Mouse (Mus musculus) stomach, embryonic 15.5 days (tissue): ENCODE measurements around the gene Arhgap25. TPM values are rescaled to one million over a fixed set of nuclear protein-coding genes. Genes with fewer than 3 reads are reported as not detected.

Source experiments
- ATAC-seq: fragments of 200-750 bp; cut with Nextera tagmentation; 2 replicates; pipeline ENCODE4 v1.8.0; 2017; ENCODE audit warnings: low read depth, moderate number of reproducible peaks, moderate TSS enrichment; ENCODE audit not compliant: insufficient read depth, low FRiP score
- H3K27ac ChIP-seq: fragments of 300-500 bp; sonication (generic); 2 replicates; pipeline ENCODE4 v1.5.1; 2015; ENCODE audit warnings: mild to moderate bottlenecking, inconsistent platforms
- H3K27me3 ChIP-seq: fragments of 300-500 bp; sonication (generic); replicated peaks from 2 replicates; pipeline ENCODE4 v1.6.1; 2015; ENCODE audit warnings: inconsistent platforms
- H3K36me3 ChIP-seq: fragments of 300-500 bp; sonication (generic); 2 replicates; pipeline ENCODE4 v1.6.1; 2015; ENCODE audit warnings: inconsistent platforms
- H3K4me1 ChIP-seq: fragments of 300-500 bp; sonication (generic); 2 replicates; pipeline ENCODE4 v1.6.1; 2015; ENCODE audit warnings: inconsistent platforms
- H3K4me2 ChIP-seq: fragments of 300-500 bp; sonication (generic); 2 replicates; pipeline ENCODE4 v1.6.1; 2015; ENCODE audit warnings: mild to moderate bottlenecking, inconsistent platforms
- H3K4me3 ChIP-seq: fragments of 300-500 bp; sonication (generic); replicated peaks from 2 replicates; pipeline ENCODE4 v1.5.1; 2015; ENCODE audit warnings: inconsistent platforms
- H3K9ac ChIP-seq: fragments of 300-500 bp; sonication (generic); 2 replicates; pipeline ENCODE4 v1.6.1; 2015; ENCODE audit warnings: inconsistent platforms
- H3K9me3 ChIP-seq: fragments of 300-500 bp; sonication (generic); 2 replicates; pipeline ENCODE4 v1.6.1; 2016; ENCODE audit warnings: inconsistent platforms
- WGBS: fragments of 180-500 bp; shearing (Covaris S2); methylation state at CpG from one replicate; pipeline ENCODE4 v1.1.7; 2015; 5-methylcytosine and 5-hydroxymethylcytosine counted together
- polyA plus RNA-seq: library from polyadenylated mRNA; unstranded; fragments of >200 nt; fragmentation: Nextera tagmentation; extraction: Ambion mirVana; gene quantifications from 2 replicates; pipeline ENCODE4 v1.2.1, GENCODE M21; 2015

Arhgap25 gene
- polyA plus RNA-seq, 1 experiment from 2014 or later: 6.0 TPM

- no peak for ATAC-seq
- WGBS: 54% methylated on average over 7 of the region's 7 CpGs
Observed at GRCm38 (mm10) chr6:87552054-87552807, 19.2 kb upstream of the Arhgap25 start.

GRCm38 (mm10) chr6:87547836-87548235 is 14.8 kb upstream of the Arhgap25 start:
- Histone ChIP-seq H3K9me3 (no peaks in the 10 kb centered on the region), H3K27ac (no peak overlapping the region), H3K4me3 (no peak overlapping the region), H3K9ac (no peak overlapping the region), H3K27me3 (no peaks in the 10 kb centered on the region), H3K4me2 (no peak overlapping the region), H3K4me1 (no peaks in the 10 kb centered on the region), H3K36me3 (no peaks in the 10 kb centered on the region)
- ATAC-seq: no peak
- 81% methylated on average over 7 of the region's 7 CpGs for WGBS

More at GRCm38 (mm10) chr6:87552054-87552807, 19.2 kb upstream of the Arhgap25 start:
- Histone ChIP-seq H3K9me3 (no peaks in the 10 kb centered on the region), H3K4me1 (no peaks in the 10 kb centered on the region), H3K4me2 (no peak overlapping the region), H3K9ac (no peak overlapping the region), H3K27me3 (no peaks in the 10 kb centered on the region), H3K4me3 (no peak overlapping the region), H3K36me3 (no peaks in the 10 kb centered on the region), H3K27ac (no peak overlapping the region)

GRCm38 (mm10) chr6:87547431-87547830 is 14.4 kb upstream of the Arhgap25 start:
- no peak overlapping the region for H3K9ac ChIP-seq
- no peaks in the 10 kb centered on the region for H3K9me3 ChIP-seq
- H3K27ac ChIP-seq: no peak overlapping the region
- WGBS: 77% methylated on average over 4 of the region's 4 CpGs
- no peaks in the 10 kb centered on the region for H3K4me1 ChIP-seq
- H3K36me3 ChIP-seq: no peaks in the 10 kb centered on the region
- H3K4me2 ChIP-seq: no peak overlapping the region
- H3K4me3 ChIP-seq: no peak overlapping the region
- H3K27me3 ChIP-seq: no peaks in the 10 kb centered on the region
- ATAC-seq: no peak

GRCm38 (mm10) chr6:87545331-87546217 is 12.5 kb upstream of the Arhgap25 start:
- Histone ChIP-seq H3K4me2 (no peak overlapping the region), H3K9ac (no peak overlapping the region), H3K36me3 (no peaks in the 10 kb centered on the region), H3K4me1 (no peaks in the 10 kb centered on the region), H3K27ac (no peak overlapping the region), H3K9me3 (no peaks in the 10 kb centered on the region), H3K27me3 (no peaks in the 10 kb centered on the region), H3K4me3 (no peak overlapping the region)
- WGBS: 48% methylated on average over 1 of the region's 1 CpGs
- no peak for ATAC-seq

- Histone ChIP-seq H3K4me2 (no peak overlapping the region), H3K27me3 (no peaks in the 10 kb centered on the region), H3K9ac (no peak overlapping the region), H3K9me3 (no peaks in the 10 kb centered on the region), H3K27ac (no peak overlapping the region), H3K4me1 (no peaks in the 10 kb centered on the region), H3K36me3 (no peaks in the 10 kb centered on the region), H3K4me3 (no peak overlapping the region)
- 50% methylated on average over 9 of the region's 9 CpGs for WGBS
- ATAC-seq: peak; percentile 70; the same call in 1 of the 2 replicates
Observed at GRCm38 (mm10) chr6:87542027-87542426, 9.0 kb upstream of the Arhgap25 start.

GRCm38 (mm10) chr6:87541171-87541571 is 8.1 kb upstream of the Arhgap25 start:
- H3K27ac ChIP-seq: no peak overlapping the region
- H3K4me2 ChIP-seq: no peak overlapping the region
- H3K36me3 ChIP-seq: no peaks in the 10 kb centered on the region
- 70% methylated on average over 6 of the region's 6 CpGs for WGBS
- H3K9me3 ChIP-seq: no peaks in the 10 kb centered on the region
- no peak overlapping the region for H3K9ac ChIP-seq
- no peaks in the 10 kb centered on the region for H3K27me3 ChIP-seq
- no peaks in the 10 kb centered on the region for H3K4me1 ChIP-seq
- no peak overlapping the region for H3K4me3 ChIP-seq
- no peak for ATAC-seq

- no peaks in the 10 kb centered on the region for H3K27me3 ChIP-seq
- no peak overlapping the region for H3K4me3 ChIP-seq
- 72% methylated on average over 15 of the region's 15 CpGs for whole genome bisulfite sequencing
- H3K36me3 ChIP-seq: no peaks in the 10 kb centered on the region
- no peaks in the 10 kb centered on the region for H3K4me1 ChIP-seq
- ATAC-seq: no peak
- no peak overlapping the region for H3K9ac ChIP-seq
- no peaks in the 10 kb centered on the region for H3K9me3 ChIP-seq
- no peak overlapping the region for H3K4me2 ChIP-seq
- no peak overlapping the region for H3K27ac ChIP-seq
Observed at GRCm38 (mm10) chr6:87538376-87539270, 5.6 kb upstream of the Arhgap25 start.

GRCm38 (mm10) chr6:87537678-87538077 is 4.6 kb upstream of the Arhgap25 start:
- H3K4me1 ChIP-seq: no peaks in the 10 kb centered on the region
- no peak overlapping the region for H3K4me2 ChIP-seq
- H3K9ac ChIP-seq: no peak overlapping the region
- WGBS: 60% methylated on average over 5 of the region's 5 CpGs
- no peaks in the 10 kb centered on the region for H3K27me3 ChIP-seq
- no peak overlapping the region for H3K4me3 ChIP-seq
- no peak for ATAC-seq
- no peaks in the 10 kb centered on the region for H3K9me3 ChIP-seq
- no peaks in the 10 kb centered on the region for H3K36me3 ChIP-seq
- H3K27ac ChIP-seq: no peak overlapping the region

- 59% methylated on average over 8 of the region's 8 CpGs for WGBS
- H3K27me3 ChIP-seq: no peaks in the 10 kb centered on the region
- ATAC-seq: no peak
Observed at GRCm38 (mm10) chr6:87536270-87536669, 3.2 kb upstream of the Arhgap25 start.

GRCm38 (mm10) chr6:87535651-87536050 is 2.6 kb upstream of the Arhgap25 start:
- no peak overlapping the region for H3K4me3 ChIP-seq
- no peaks in the 10 kb centered on the region for H3K27me3 ChIP-seq
- H3K9me3 ChIP-seq: no peaks in the 10 kb centered on the region
- H3K9ac ChIP-seq: no peak overlapping the region
- H3K4me2 ChIP-seq: no peak overlapping the region
- no peaks in the 10 kb centered on the region for H3K4me1 ChIP-seq
- WGBS: 47% methylated on average over 9 of the region's 9 CpGs
- no peak overlapping the region for H3K27ac ChIP-seq
- ATAC-seq: no peak
- no peaks in the 10 kb centered on the region for H3K36me3 ChIP-seq

More at GRCm38 (mm10) chr6:87536270-87536669, 3.2 kb upstream of the Arhgap25 start:
- Histone ChIP-seq H3K9me3 (no peaks in the 10 kb centered on the region), H3K27ac (no peak overlapping the region), H3K4me3 (no peak overlapping the region), H3K4me2 (no peak overlapping the region), H3K36me3 (no peaks in the 10 kb centered on the region), H3K4me1 (no peaks in the 10 kb centered on the region), H3K9ac (no peak overlapping the region)

- H3K36me3 ChIP-seq: no peaks in the 10 kb centered on the region
- H3K4me2 ChIP-seq: no peak overlapping the region
- ATAC-seq: no peak
- H3K27me3 ChIP-seq: no peaks in the 10 kb centered on the region
- no peak overlapping the region for H3K9ac ChIP-seq
- 67% methylated on average over 9 of the region's 9 CpGs for WGBS
- H3K9me3 ChIP-seq: no peaks in the 10 kb centered on the region
- H3K4me1 ChIP-seq: no peaks in the 10 kb centered on the region
- H3K27ac ChIP-seq: no peak overlapping the region
- H3K4me3 ChIP-seq: no peak overlapping the region
Observed at GRCm38 (mm10) chr6:87534855-87535575, 2.0 kb upstream of the Arhgap25 start.
